Mouse (Mus musculus): ENCODE measurements around the gene Cdc6. TPM values are rescaled to one million over a fixed set of nuclear protein-coding genes. Genes with fewer than 3 reads are reported as not detected.

The Cdc6 gene
- total and polyA plus RNA-seq, 3 experiments: 56.9 to 104 (median 69.4) TPM

- Histone ChIP-seq H3K9ac (ENCODE audit: control insufficient read depth, low read depth, low read length, poor library complexity, severe bottlenecking) (no peak overlapping the region), H3K36me3 (ENCODE audit: control insufficient read depth in 1 of 2, insufficient read depth in 2 of 2, low read length in 2 of 2) (peaks cover 0 to 27% of the 10 kb centered on the region in 2 experiments; a peak in 2 of 4 replicates), H3K4me3 (ENCODE audit: control insufficient read depth in 1 of 2, insufficient read depth in 1 of 2, low read depth in 2 of 2, low read length in 2 of 2) (no peak overlapping the region), H3K27me3 (ENCODE audit: control insufficient read depth in 1 of 2, insufficient read depth in 2 of 2, low read length in 2 of 2) (no peaks in the 10 kb centered on the region), H3K9me3 (replicated peaks; ENCODE audit: insufficient read depth, low read length) (no peaks in the 10 kb centered on the region), H3K27ac (ENCODE audit: control insufficient read depth, low read depth, low read length) (no peak overlapping the region), H3K79me2 (ENCODE audit: control insufficient read depth, insufficient read depth, low read length, poor library complexity) (peaks cover 6% of the 10 kb centered on the region), H3K4me1 (ENCODE audit: control insufficient read depth in 1 of 2, insufficient read depth in 2 of 2, low read length in 2 of 2) (peaks cover 21 to 43% of the 10 kb centered on the region in 2 experiments)
- no peak for DNase-seq (ENCODE audit: low read depth, low spot score)
- no peak for TF ChIP-seq ELF1 (IDR thresholded peaks at IDR 0.05; ENCODE audit: low read depth, low read length)
- no peak for TF ChIP-seq MXI1 (IDR thresholded peaks at IDR 0.05; ENCODE audit: low read depth, low read length)
- TF ChIP-seq NELFE (IDR thresholded peaks at IDR 0.05; ENCODE audit: low read depth, low read length): no peak
- no peak for TF ChIP-seq EP300 (IDR thresholded peaks at IDR 0.05; ENCODE audit: low read depth in 1 of 2, low read length in 2 of 2)
- TF ChIP-seq MAFK (IDR thresholded peaks at IDR 0.05; ENCODE audit: borderline replicate concordance, low read depth, low read length): no peak
- TF ChIP-seq MAZ (IDR thresholded peaks at IDR 0.05; ENCODE audit: low read depth, low read length): no peak
These were observed 37.5 kb downstream of the Cdc6 start for GRCm38 (mm10) chr11:98944897-98945604.

GRCm38 (mm10) chr11:98945605-98945977 lies 38.0 kb downstream of the Cdc6 start:
- no peak overlapping the region for H3K9ac ChIP-seq (ENCODE audit: control insufficient read depth, low read depth, low read length, poor library complexity, severe bottlenecking)
- peaks cover 0 to 31% of the 10 kb centered on the region in 2 experiments; a peak in 2 of 4 replicates for H3K36me3 ChIP-seq (ENCODE audit: control insufficient read depth in 1 of 2, insufficient read depth in 2 of 2, low read length in 2 of 2)
- no peak overlapping the region for H3K27ac ChIP-seq (ENCODE audit: control insufficient read depth, low read depth, low read length)
- DNase-seq (ENCODE audit: low read depth, low spot score): no peak
- no peak overlapping the region for H3K4me3 ChIP-seq (ENCODE audit: control insufficient read depth in 1 of 2, insufficient read depth in 1 of 2, low read depth in 2 of 2, low read length in 2 of 2)
- H3K79me2 ChIP-seq (ENCODE audit: control insufficient read depth, insufficient read depth, low read length, poor library complexity): peaks cover 4% of the 10 kb centered on the region; the same call in 1 of the 2 replicates
- no peak for TF ChIP-seq NRF1 (IDR thresholded peaks at IDR 0.05; ENCODE audit: insufficient read depth, low read depth, low read length, poor library complexity, severe bottlenecking)
- no peak for TF ChIP-seq CHD2 (IDR thresholded peaks at IDR 0.05; ENCODE audit: low read length)
- TF ChIP-seq TBP (IDR thresholded peaks at IDR 0.05; ENCODE audit: low read depth, low read length): no peak
- TF ChIP-seq ETS1 (IDR thresholded peaks at IDR 0.05; ENCODE audit: low read depth, low read length): no peak
- no peak for TF ChIP-seq MEF2A (IDR thresholded peaks at IDR 0.05; ENCODE audit: extremely low read depth, insufficient replicate concordance, low read depth, low read length, poor library complexity, severe bottlenecking)
- no peaks in the 10 kb centered on the region for H3K9me3 ChIP-seq (replicated peaks; ENCODE audit: insufficient read depth, low read length)
- peaks cover 24 to 42% of the 10 kb centered on the region in 2 experiments for H3K4me1 ChIP-seq (ENCODE audit: control insufficient read depth in 1 of 2, insufficient read depth in 2 of 2, low read length in 2 of 2)
- H3K27me3 ChIP-seq (ENCODE audit: control insufficient read depth in 1 of 2, insufficient read depth in 2 of 2, low read length in 2 of 2): no peaks in the 10 kb centered on the region

GRCm38 (mm10) chr11:98947969-98948569 lies 40.5 kb downstream of the Cdc6 start:
- Histone ChIP-seq H3K27ac (ENCODE audit: control insufficient read depth, low read depth, low read length) (peak overlapping the region; percentile 73), H3K9me3 (replicated peaks; ENCODE audit: insufficient read depth, low read length) (no peaks in the 10 kb centered on the region), H3K4me1 (ENCODE audit: control insufficient read depth in 1 of 2, insufficient read depth in 2 of 2, low read length in 2 of 2) (peaks cover 22 to 37% of the 10 kb centered on the region in 2 experiments), H3K4me3 (ENCODE audit: control insufficient read depth in 1 of 2, insufficient read depth in 1 of 2, low read depth in 2 of 2, low read length in 2 of 2) (peak overlapping the region in 1 of 2 experiments; percentile 18; a peak in 2 of 4 replicates), H3K27me3 (ENCODE audit: control insufficient read depth in 1 of 2, insufficient read depth in 2 of 2, low read length in 2 of 2) (no peaks in the 10 kb centered on the region), H3K36me3 (ENCODE audit: control insufficient read depth in 1 of 2, insufficient read depth in 2 of 2, low read length in 2 of 2) (peaks cover 0 to 35% of the 10 kb centered on the region in 2 experiments; a peak in 2 of 4 replicates), H3K79me2 (ENCODE audit: control insufficient read depth, insufficient read depth, low read length, poor library complexity) (0 out of 2 replicates have a peak, but pooled peaks cover 2% of the 10 kb centered on the region), H3K9ac (ENCODE audit: control insufficient read depth, low read depth, low read length, poor library complexity, severe bottlenecking) (peak overlapping the region; percentile 15)
- peak; percentile 84 for DNase-seq (ENCODE audit: low read depth, low spot score)
- no peak for TF ChIP-seq JUND (IDR thresholded peaks at IDR 0.05; ENCODE audit: low read depth, low read length)
- no peak for TF ChIP-seq UBTF (IDR thresholded peaks at IDR 0.05; ENCODE audit: borderline replicate concordance, insufficient read depth, low read depth, low read length)
- TF ChIP-seq HCFC1 (IDR thresholded peaks at IDR 0.05; ENCODE audit: low read depth, low read length): 0 out of 2 replicates have a peak, but pooled peaks have one; percentile 6
- peak; percentile 30 for TF ChIP-seq MYB (IDR thresholded peaks at IDR 0.05; ENCODE audit: low read depth, low read length)
- peak; percentile 21 for TF ChIP-seq TCF12 (IDR thresholded peaks at IDR 0.05; ENCODE audit: low read depth, low read length)
- no peak for TF ChIP-seq ZKSCAN1 (IDR thresholded peaks at IDR 0.05; ENCODE audit: low read depth, low read length)
- peak; percentile 55; the same call in 1 of the 2 replicates for TF ChIP-seq ETS1 (IDR thresholded peaks at IDR 0.05; ENCODE audit: low read depth, low read length)
- TF ChIP-seq EP300 (IDR thresholded peaks at IDR 0.05; ENCODE audit: low read depth in 1 of 2, low read length in 2 of 2): peak; percentile 51 to 75
- no peak for TF ChIP-seq MEF2A (IDR thresholded peaks at IDR 0.05; ENCODE audit: extremely low read depth, insufficient replicate concordance, low read depth, low read length, poor library complexity, severe bottlenecking)
- TF ChIP-seq ZNF384 (IDR thresholded peaks at IDR 0.05; ENCODE audit: low read depth, low read length): no peak
- TF ChIP-seq POLR2AphosphoS5 (IDR thresholded peaks at IDR 0.05; ENCODE audit: borderline replicate concordance, low read depth, low read length): no peak
- TF ChIP-seq ZC3H11A (IDR thresholded peaks at IDR 0.05; ENCODE audit: low read depth, low read length): no peak
- TF ChIP-seq MYC (IDR thresholded peaks at IDR 0.05; ENCODE audit: low read depth, low read length): peak; percentile 63
- TF ChIP-seq ELF1 (IDR thresholded peaks at IDR 0.05; ENCODE audit: low read depth, low read length): peak; percentile 51
- no peak for TF ChIP-seq RAD21 (IDR thresholded peaks at IDR 0.05; ENCODE audit: low read depth, low read length)

Data from MEL (cell line).